In the genomic region with DNA sequence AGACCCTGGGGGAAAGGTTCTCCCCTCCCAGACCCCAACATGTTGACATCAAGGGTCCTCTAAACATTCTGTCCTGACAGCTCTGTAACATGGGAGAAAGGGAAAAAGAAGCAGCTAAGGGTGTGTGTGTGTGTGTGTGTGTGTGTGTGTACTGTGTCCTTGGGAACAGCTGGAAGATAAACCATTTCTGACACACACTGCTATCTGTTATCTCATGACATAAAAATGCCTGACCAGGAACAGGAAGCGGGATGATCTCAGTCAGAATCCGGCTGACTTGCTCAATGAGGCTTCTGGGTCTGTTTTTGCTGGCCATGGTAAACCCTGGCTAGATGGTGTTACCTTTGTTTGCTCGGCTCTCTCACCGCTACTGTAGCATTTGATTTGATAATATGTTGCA, we compare ENCODE assay signal across 13 mouse cellular contexts.
DNase-seq lines count a peak whose midpoint lies in the region; ATAC-seq and TF ChIP-seq lines count a peak whose summit lies in the region.
"Had no signal": no experiment of that assay in that cellular context is flagged by ENCODE, and none has a peak within 500 bp of the region (broad histone marks: within the 10 kb centered on the region; RNA-seq: fewer than 3 reads in every experiment).

No protein-coding gene starts in this region.

- H3ac ChIP-seq in C2C12 (ENCODE audit: control insufficient read depth, insufficient read length, low read depth), result no peak overlapping the region

- no peaks in the 10 kb centered on the region for H3K9me3 ChIP-seq in heart, postnatal 0 days (replicated peaks; ENCODE audit: control insufficient read depth, low read length)
- H3K9me3 ChIP-seq: forebrain, embryonic 12.5 days; midbrain, embryonic 10.5 days had no signal

- DNase-seq in adrenal gland, adult (ENCODE audit: inconsistent age in 2 of 2, low spot score in 1 of 2), result peak; percentile 69 to 80
- DNase-seq in adrenal gland, postnatal 4 days (ENCODE audit: low spot score in 2 of 2), result no peak
- peak; percentile 14 for DNase-seq in heart, postnatal 0 days (ENCODE audit: low spot score)
- DNase-seq in kidney, postnatal 10 days, result peak; percentile 64
- no peak for DNase-seq in gastrocnemius, adult 2 months
- no peak for DNase-seq in frontal cortex, postnatal 14 days (ENCODE audit: low spot score in 2 of 2)
- DNase-seq: cerebellum, adult 2 months; gastrocnemius, postnatal 36 days had no signal

- H3K79me2 ChIP-seq in C2C12 (ENCODE audit: control insufficient read depth, insufficient read depth), result no peaks in the 10 kb centered on the region

- H3K79me3 ChIP-seq in C2C12 (ENCODE audit: low read depth), result no peaks in the 10 kb centered on the region

- no peak overlapping the region for H3K4me3 ChIP-seq in C2C12 (ENCODE audit: insufficient read depth, poor library complexity, severe bottlenecking)
- H3K4me3 ChIP-seq in heart, postnatal 0 days (ENCODE audit: low read depth, low read length), result no peak overlapping the region
- no peak overlapping the region for H3K4me3 ChIP-seq in gastrocnemius, adult 2 months
- H3K4me3 ChIP-seq: forebrain, embryonic 12.5 days; midbrain, embryonic 10.5 days had no signal

- WGBS in heart, postnatal 0 days, result 27% methylated on average over 4 of the region's 4 CpGs

- no peaks in the 10 kb centered on the region for H3K36me3 ChIP-seq in C2C12 (ENCODE audit: control insufficient read depth, insufficient read depth)
- H3K36me3 ChIP-seq in heart, postnatal 0 days (replicated peaks; ENCODE audit: control insufficient read depth, insufficient read depth, low read length), result no peaks in the 10 kb centered on the region
- H3K36me3 ChIP-seq: forebrain, embryonic 12.5 days; midbrain, embryonic 10.5 days had no signal

- H3K9ac ChIP-seq in heart, postnatal 0 days (replicated peaks; ENCODE audit: low read depth, low read length), result no peak overlapping the region
- H3K9ac ChIP-seq: forebrain, embryonic 12.5 days; liver, embryonic 14.5 days had no signal

- no peak overlapping the region; the same call in 1 of the 2 replicates for H3K27ac ChIP-seq in heart, postnatal 0 days (ENCODE audit: low read depth)
- H3K27ac ChIP-seq in gastrocnemius, adult 2 months, result no peak overlapping the region
- H3K27ac ChIP-seq: forebrain, embryonic 12.5 days; liver, embryonic 14.5 days; midbrain, embryonic 10.5 days had no signal

- no peaks in the 10 kb centered on the region for H3K27me3 ChIP-seq in C2C12 (ENCODE audit: control insufficient read depth, insufficient read depth, insufficient read length)
- H3K27me3 ChIP-seq in heart, postnatal 0 days (ENCODE audit: control insufficient read depth, insufficient read depth, low read length), result no peaks in the 10 kb centered on the region
- H3K27me3 ChIP-seq: forebrain, embryonic 12.5 days had no signal

- no peak overlapping the region for H3K4me2 ChIP-seq in heart, postnatal 0 days (ENCODE audit: low read depth, low read length)
- H3K4me2 ChIP-seq: forebrain, embryonic 12.5 days had no signal

- peak; percentile 51 for ATAC-seq in heart, postnatal 0 days (ENCODE audit: insufficient read depth, low read depth)
- no peak for ATAC-seq in activated CD4-positive, CD25-positive, alpha-beta regulatory T cell, adult 4 months

- intact Hi-C loops in gastrocnemius, adult 2 months (cut with DNase I), result no loop called here

- TF ChIP-seq CTCF in C2C12 (IDR thresholded peaks at IDR 0.05; ENCODE audit: control insufficient read depth, insufficient read depth, insufficient read length), result no peak
- no peak for TF ChIP-seq CTCF in heart, postnatal 0 days (IDR thresholded peaks at IDR 0.05; ENCODE audit: low read depth)
- no peak for TF ChIP-seq CTCF in gastrocnemius, adult 2 months (IDR thresholded peaks at IDR 0.05)

- 0 out of 2 replicates have a peak, but pooled peaks have one; percentile 47 for TF ChIP-seq EP300 in heart, postnatal 0 days (IDR thresholded peaks at IDR 0.05; ENCODE audit: low read depth)

- H3K4me1 ChIP-seq in heart, postnatal 0 days (ENCODE audit: control insufficient read depth, insufficient read depth), result peaks cover 6% of the 10 kb centered on the region; the same call in 1 of the 2 replicates

TF ChIP-seq in C2C12, 6 proteins besides CTCF, POLR2A, EP300 and RAD21:
- TF ChIP-seq MYOD1 (IDR thresholded peaks at IDR 0.05; ENCODE audit: control insufficient read depth, insufficient read length, low read depth), result peak; percentile 49
- no peak for TF ChIP-seq CEBPB (IDR thresholded peaks at IDR 0.05; ENCODE audit: low read depth)

Comparison
In these comparisons a context has a peak if more than half of its experiments do, and no peak if none do; other contexts are left out.
1. DNase-seq: peak in adrenal gland, adult (2 of 2), heart, postnatal 0 days (single experiment) and kidney, postnatal 10 days (single experiment); none in adrenal gland, postnatal 4 days (0 of 2), gastrocnemius, adult 2 months (single experiment) and frontal cortex, postnatal 14 days (0 of 2).